Mouse (Mus musculus) v-Abl transformed pro-B cells (cell line): Measurements from ENCODE around the gene Stpg4.

ENCODE experiments used
- in situ Hi-C, 2 experiments: fragments of 400-800 bp; cut with MboI; formaldehyde crosslinking; loops; one replicate each; pipeline ENCODE4 v1.15.1; 2025; ENCODE audit not compliant: unreplicated experiment in 2 of 2

The Stpg4 gene

GRCm38 (mm10) chr17:87427511-87427910, at the start of gene Stpg4:
Gene Stpg4 (minus strand): TSS chr17:87427741.
- in situ Hi-C loops: loop anchor here in 1 of 2 experiments (25.0 kb wide), 1 partner anchor 560 kb away; the partner anchor contains the start of gene Msh6

- in situ Hi-C loops: no loop called here
These were observed 47.8 kb upstream of the Stpg4 start for GRCm38 (mm10) chr17:87475356-87475755.

- in situ Hi-C loops: no loop called here
These were observed 46.9 kb upstream of the Stpg4 start for GRCm38 (mm10) chr17:87474501-87474795.

- in situ Hi-C loops: no loop called here
These were observed 46.4 kb upstream of the Stpg4 start for GRCm38 (mm10) chr17:87473736-87474500.

GRCm38 (mm10) chr17:87473441-87473735, 45.8 kb upstream of the Stpg4 start:
- in situ Hi-C loops: no loop called here

GRCm38 (mm10) chr17:87472879-87473278, 45.3 kb upstream of the Stpg4 start:
- in situ Hi-C loops: no loop called here

GRCm38 (mm10) chr17:87471661-87472060, 44.1 kb upstream of the Stpg4 start:
- in situ Hi-C loops: no loop called here

- in situ Hi-C loops: no loop called here
These were observed 43.3 kb upstream of the Stpg4 start for GRCm38 (mm10) chr17:87470797-87471196.

- in situ Hi-C loops: no loop called here
These were observed 42.7 kb upstream of the Stpg4 start for GRCm38 (mm10) chr17:87470282-87470681.

- in situ Hi-C loops: no loop called here
These were observed 41.9 kb upstream of the Stpg4 start for GRCm38 (mm10) chr17:87469428-87469827.

GRCm38 (mm10) chr17:87468616-87469015, 41.1 kb upstream of the Stpg4 start:
- in situ Hi-C loops: no loop called here

GRCm38 (mm10) chr17:87461499-87461896, 34.0 kb upstream of the Stpg4 start:
- in situ Hi-C loops: loop anchor here (5.0 kb wide), 1 partner anchor 149 kb away; no protein-coding TSS in a partner anchor

GRCm38 (mm10) chr17:87460669-87461498, 33.3 kb upstream of the Stpg4 start:
- in situ Hi-C loops: loop anchor here (5.0 kb wide), 1 partner anchor 149 kb away; no protein-coding TSS in a partner anchor

- in situ Hi-C loops: loop anchor here (5.0 kb wide), 1 partner anchor 148 kb away; no protein-coding TSS in a partner anchor
These were observed 32.5 kb upstream of the Stpg4 start for GRCm38 (mm10) chr17:87459750-87460668.

GRCm38 (mm10) chr17:87458911-87459749, 31.6 kb upstream of the Stpg4 start:
- in situ Hi-C loops: no loop called here

GRCm38 (mm10) chr17:87457961-87458360, 30.4 kb upstream of the Stpg4 start:
- in situ Hi-C loops: no loop called here

GRCm38 (mm10) chr17:87454121-87454520, 26.6 kb upstream of the Stpg4 start:
- in situ Hi-C loops: no loop called here

GRCm38 (mm10) chr17:87453336-87453735, 25.8 kb upstream of the Stpg4 start:
- in situ Hi-C loops: no loop called here

- in situ Hi-C loops: loop anchor here in 1 of 2 experiments (25.0 kb wide), 1 partner anchor 538 kb away; the partner anchor contains the start of gene Msh6
These were observed 21.3 kb upstream of the Stpg4 start for GRCm38 (mm10) chr17:87448881-87449280.

GRCm38 (mm10) chr17:87448339-87448738, 20.8 kb upstream of the Stpg4 start:
- in situ Hi-C loops: loop anchor here in 1 of 2 experiments (25.0 kb wide), 1 partner anchor 539 kb away; the partner anchor contains the start of gene Msh6
